Mouse (Mus musculus): Measurements from ENCODE around the gene Prpf18.
A peak's percentile ranks its signal among the peaks of the same experiment; 100 is the strongest.

The Prpf18 gene

GRCm38 (mm10) chr2:4574251-4574650 lies 77.7 kb downstream of the Prpf18 start:
- DNase-seq: no peak

- DNase-seq: peak in 1 of 2 experiments; percentile 37
Observed at GRCm38 (mm10) chr2:4573386-4573785, 78.5 kb downstream of the Prpf18 start.

- DNase-seq: peak in 1 of 2 experiments; percentile 67
Observed at GRCm38 (mm10) chr2:4572498-4573263, 79.2 kb downstream of the Prpf18 start.

All from kidney, postnatal 36 days (tissue).